Mouse (Mus musculus): ENCODE measurements around the gene Ubd.

- TF ChIP-seq EP300 (IDR thresholded peaks at IDR 0.05) = no peak
- peak; percentile 100 for TF ChIP-seq CTCF (IDR thresholded peaks at IDR 0.05)
Observed at GRCm38 (mm10) chr17:37203206-37203916, 9.7 kb downstream of the Ubd start.
